Mouse (Mus musculus) right cerebral cortex, postnatal 14 days (tissue): ENCODE results near the gene Spata5.
A peak's percentile ranks its signal among the peaks of the same experiment; 100 is the strongest.
"Not testable (repeated sequence)": the region's sequence is repeated elsewhere in the genome, so short reads cannot be mapped to it uniquely, and the experiment has no call there.

Experiments used
- DNase-seq: peaks from one replicate; pipeline ENCODE4 v3.0.0; 2022

Spata5 gene

GRCm38 (mm10) chr3:37515485-37515884 lies 95.8 kb downstream of the Spata5 start:
- peak; percentile 28 for DNase-seq

DNA sequence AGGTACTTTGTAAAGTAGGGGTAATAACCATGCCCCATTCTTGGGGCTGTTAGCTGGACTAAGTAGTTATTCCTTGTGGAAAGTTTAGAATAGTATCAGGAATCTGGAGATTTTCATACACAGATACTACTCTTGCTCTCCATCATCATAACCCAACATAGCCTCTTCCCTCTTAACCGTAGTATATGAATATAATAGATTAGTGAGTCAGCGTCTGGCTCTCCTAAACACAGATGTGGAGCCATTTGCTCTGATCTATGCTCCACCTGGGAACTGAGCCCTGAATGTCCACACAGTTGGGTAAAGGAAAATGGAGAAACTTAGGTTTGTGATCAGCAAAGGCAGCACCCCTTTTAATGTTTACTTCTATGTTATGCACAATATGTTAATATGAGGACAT lies 96.7 kb downstream of the Spata5 start:
- DNase-seq, result no peak

GRCm38 (mm10) chr3:37518611-37519010 lies 98.9 kb downstream of the Spata5 start:
- DNase-seq, result no peak

DNA sequence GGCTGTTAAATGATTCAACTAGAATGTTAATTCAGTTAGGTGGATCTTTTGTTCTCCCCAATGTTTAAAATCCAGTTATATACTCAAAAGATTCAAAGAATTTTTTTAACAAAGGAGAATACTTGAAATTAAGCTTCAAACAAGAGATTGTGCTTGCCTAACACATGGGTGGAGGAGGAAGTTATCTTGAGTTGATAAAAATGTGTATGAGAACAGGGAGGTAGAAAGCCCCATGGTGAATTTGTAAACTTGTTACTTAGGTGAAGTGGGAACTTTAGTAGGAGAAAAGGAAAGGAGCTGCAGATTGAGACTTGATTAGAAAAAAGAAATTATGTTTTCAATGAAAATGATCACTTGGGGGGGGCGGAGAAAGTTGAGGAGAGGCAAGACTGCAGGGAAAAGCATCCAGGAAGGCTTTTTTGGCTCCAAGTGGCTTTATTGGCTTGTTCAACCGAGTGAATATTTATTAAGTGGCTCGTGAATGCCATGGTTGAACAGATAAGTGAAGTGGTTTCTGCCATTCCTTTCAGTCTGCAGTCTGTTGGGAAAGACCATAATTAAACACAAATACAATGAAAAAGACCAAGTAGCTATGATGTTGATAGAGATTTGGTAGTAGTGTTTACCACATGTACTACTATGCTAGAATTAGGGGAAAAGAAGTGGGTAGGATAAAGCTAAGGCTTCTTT lies 100.8 kb downstream of the Spata5 start:
- no peak for DNase-seq

DNA sequence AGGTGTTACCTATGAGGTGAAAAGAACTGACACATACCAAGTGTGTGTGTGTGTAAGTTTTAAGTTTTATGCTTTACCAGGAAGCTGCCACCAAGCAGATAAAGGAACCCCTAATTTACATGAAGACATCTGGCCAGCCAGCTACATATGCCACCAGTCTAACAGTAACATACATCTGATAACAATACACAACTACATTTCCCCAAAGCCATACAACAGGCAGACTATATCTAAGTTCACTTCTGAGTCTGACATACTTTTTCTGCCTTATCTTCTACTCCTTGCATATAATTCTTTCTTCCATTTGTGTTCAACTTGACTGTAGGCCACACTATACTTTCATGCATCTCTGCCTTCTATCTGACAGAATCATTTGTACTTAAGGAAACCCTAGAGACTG lies 112.4 kb downstream of the Spata5 start:
- no peak for DNase-seq

DNA sequence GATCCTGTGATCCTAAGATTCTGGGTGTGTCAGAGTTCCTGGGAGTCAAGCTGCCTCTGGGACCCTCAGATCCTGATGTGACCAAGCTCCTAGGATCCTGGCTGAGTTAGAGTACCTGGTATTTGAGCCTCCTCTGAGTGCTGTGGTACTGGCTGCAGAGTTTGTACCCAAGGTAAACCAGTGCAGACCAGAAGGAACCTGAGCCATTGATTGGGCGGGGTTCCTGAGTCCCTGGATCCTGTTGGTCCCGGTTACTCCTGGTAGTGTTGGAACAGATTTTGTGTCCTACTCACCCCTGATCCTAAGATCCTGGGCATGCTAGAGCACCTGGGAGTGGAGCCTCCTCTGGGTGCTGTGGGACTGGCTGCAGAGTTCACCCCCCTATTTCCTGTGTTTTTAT lies 121.0 kb downstream of the Spata5 start:
- not testable (repeated sequence) for DNase-seq

DNA sequence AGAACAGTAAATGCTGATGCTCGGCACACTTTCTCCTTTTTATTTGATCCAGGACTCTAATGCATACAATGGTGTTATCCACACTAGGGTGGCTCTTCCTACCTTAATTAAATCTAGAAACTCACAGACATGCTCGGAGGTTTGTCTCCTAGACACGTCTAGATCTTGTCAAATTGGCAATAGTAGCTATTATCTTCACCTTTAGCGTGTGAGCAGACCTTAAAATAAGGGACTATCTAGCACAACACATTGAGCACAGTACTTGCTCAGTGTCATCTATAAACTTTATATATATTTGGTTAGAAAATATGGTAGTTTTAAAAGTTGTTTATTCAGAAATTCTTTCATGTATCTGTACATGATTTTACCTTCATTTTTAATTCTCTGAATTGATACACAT lies 126.7 kb downstream of the Spata5 start:
- no peak for DNase-seq

DNA sequence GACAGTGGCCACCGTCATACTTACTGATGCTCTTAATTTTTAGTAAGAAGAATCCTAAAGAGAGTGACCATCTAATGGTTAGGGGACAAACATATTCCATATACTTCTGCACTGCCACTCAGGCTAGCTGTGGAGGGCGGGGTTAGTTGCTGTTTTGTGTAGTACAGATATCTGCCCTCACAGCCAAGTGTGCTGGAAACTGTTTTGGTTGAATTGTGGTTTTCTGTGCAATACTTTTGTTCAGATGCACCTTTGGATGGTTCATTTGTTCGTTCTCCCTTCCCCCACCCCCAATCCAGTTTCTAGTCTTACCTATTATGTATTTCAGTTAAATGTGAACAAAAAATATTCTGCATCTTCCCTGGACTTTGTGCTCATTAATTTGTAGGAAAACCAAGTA lies 130.5 kb downstream of the Spata5 start:
- no peak for DNase-seq

DNA sequence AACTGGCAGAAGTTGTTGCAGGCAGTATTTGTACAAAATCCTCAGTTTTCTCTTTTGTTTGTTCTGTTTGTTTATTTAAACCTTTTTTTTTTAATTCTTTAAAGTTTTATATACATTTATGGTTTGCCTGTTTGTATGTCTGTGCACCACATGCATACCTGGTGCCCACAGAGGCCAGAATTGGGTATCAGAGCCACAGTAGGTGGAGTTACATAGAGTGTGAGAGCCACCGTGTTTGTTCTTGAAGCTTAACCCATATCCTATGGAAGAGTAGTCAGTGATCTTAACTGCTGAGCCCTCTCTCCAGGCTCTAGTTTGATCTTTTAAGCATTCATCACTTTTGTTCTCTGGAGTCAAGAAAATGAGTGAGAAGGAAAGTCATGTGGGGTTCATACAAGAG lies 130.9 kb downstream of the Spata5 start:
- DNase-seq, result no peak

DNA sequence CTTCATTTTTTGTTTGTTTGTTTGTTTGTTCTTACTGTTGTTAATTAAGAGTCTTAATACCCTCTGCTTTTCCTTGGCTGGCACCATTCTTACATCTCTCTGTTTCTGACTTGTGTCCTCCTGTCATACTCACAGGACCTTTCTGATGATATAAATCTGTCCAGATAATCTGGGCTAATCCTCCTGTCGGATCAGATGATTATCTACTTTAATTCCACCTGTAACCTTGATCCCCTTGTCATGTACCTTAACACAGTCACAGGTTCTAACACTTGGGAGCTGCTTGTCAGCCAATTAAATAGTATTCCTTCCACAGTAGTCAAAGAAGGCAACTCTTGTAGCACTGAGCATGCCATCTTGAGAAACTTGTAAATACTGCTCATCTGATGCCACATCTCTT lies 131.8 kb downstream of the Spata5 start:
- no peak for DNase-seq

DNA sequence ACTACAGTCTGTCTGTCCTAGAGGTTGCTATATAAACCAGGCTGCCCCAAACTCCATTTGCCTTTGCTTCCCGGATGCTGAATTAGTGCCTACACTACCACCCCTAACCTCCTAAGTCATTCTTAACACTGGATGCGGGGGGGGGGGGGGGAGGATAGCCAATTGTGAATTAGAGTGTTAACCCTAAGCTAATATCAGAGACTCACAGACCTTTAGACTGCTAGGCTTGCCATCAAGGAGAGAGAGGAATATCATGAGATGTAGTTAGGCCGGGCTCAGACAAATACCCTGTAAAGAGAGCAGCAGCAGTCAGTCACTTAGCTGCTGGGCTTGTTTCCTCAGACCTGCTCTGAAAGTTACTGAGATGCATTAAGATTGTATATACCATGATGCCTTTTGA lies 132.5 kb downstream of the Spata5 start:
- no peak for DNase-seq

GRCm38 (mm10) chr3:37553371-37554033 lies 133.8 kb downstream of the Spata5 start:
- DNase-seq, result no peak

DNA sequence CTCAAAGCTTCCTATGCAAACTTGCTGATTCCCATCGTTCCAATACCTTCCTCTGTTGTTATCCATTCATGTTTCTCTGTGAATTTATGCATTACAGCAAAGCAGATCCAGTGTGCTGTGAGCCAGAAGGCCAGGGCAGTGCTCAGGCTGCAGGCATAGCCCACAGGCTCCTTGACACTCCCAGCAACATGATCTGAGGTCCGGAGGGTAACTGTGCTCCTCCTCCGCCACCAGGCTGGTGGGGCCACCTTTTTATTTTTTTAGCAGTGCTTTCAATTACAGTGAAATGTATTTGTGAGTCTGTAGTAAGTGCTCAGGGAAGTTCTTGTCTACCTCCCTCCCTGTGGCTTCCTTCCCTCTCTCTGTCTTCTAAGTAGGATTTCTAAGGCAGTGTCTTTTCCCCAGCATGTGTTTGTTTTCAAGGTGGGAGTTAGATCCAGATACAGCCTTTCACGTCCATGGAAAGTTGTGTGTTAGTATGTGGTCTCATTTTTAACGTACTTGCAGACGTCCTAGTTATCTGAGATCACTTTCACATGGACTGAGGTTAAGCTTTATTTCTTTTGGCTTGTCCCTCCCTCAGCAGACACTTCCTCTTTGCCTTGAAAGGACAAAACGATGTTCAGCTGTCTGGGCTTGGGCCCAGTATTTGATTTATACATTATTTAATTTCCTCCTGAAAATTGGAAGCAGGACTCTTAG lies 136.9 kb downstream of the Spata5 start:
- no peak for DNase-seq

- DNase-seq, result no peak
These were observed 138.2 kb downstream of the Spata5 start for GRCm38 (mm10) chr3:37557741-37558479.

- no peak for DNase-seq
These were observed 139.6 kb downstream of the Spata5 start for GRCm38 (mm10) chr3:37559339-37559738.

GRCm38 (mm10) chr3:37561466-37561865 lies 141.8 kb downstream of the Spata5 start:
- DNase-seq, result no peak

- no peak for DNase-seq
These were observed 146.4 kb downstream of the Spata5 start for GRCm38 (mm10) chr3:37566097-37566496.

GRCm38 (mm10) chr3:37567505-37567904 lies 147.8 kb downstream of the Spata5 start:
- DNase-seq, result no peak

DNA sequence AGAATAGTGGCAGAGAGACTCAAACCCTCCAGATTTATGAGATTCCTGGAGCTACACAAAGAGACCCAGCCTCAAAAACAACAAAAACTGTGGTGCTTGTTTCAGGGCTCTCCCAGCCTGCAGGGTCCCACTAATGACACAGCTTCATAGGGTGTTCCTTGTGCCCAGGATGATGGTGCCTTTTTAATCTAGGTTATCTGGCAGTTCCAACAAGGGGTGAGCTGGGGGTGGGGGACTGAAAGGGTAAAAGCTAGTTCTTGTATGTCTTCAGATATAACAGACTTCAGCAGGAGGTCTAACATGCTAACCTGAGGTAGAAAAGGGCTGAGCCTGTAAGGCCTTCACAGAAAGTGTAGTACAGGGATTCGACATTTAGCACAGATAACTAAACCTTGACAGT lies 149.1 kb downstream of the Spata5 start:
- DNase-seq, result no peak

- DNase-seq, result no peak
These were observed 150.2 kb downstream of the Spata5 start for GRCm38 (mm10) chr3:37569661-37570566.

- no peak for DNase-seq
These were observed 151.9 kb downstream of the Spata5 start for GRCm38 (mm10) chr3:37571633-37572032.

- no peak for DNase-seq
These were observed 152.4 kb downstream of the Spata5 start for GRCm38 (mm10) chr3:37572066-37572465.
